Mouse (Mus musculus) E14TG2a.4 (cell line): ENCODE results near the gene Fam47e.

ENCODE experiments used
- H3K27me3 ChIP-seq: 2 replicates; pipeline ENCODE4 v1.6.1; 2014; ENCODE audit warnings: low read length, control low read depth; ENCODE audit not compliant: insufficient read depth
- H3K36me3 ChIP-seq: 2 replicates; pipeline ENCODE4 v1.6.1; 2014; ENCODE audit warnings: low read length, control low read depth; ENCODE audit not compliant: insufficient read depth
- H3K4me1 ChIP-seq: replicated peaks from 2 replicates; pipeline ENCODE4 v1.6.1; 2014; ENCODE audit warnings: low read depth, low read length, control low read depth
- H3K4me3 ChIP-seq: replicated peaks from 2 replicates; pipeline ENCODE4 v1.5.1; 2014; ENCODE audit warnings: mild to moderate bottlenecking, low read length
- H3K9me3 ChIP-seq: 2 replicates; pipeline ENCODE4 v1.6.1; 2014; ENCODE audit warnings: low read length, control low read depth
- CTCF ChIP-seq: conservative IDR thresholded peaks from 2 replicates; pipeline ENCODE4 v1.5.1; 2014; ENCODE audit warnings: low read length
- NANOG ChIP-seq: IDR thresholded peaks from 2 replicates; pipeline ENCODE4 v1.6.1; 2014; ENCODE audit warnings: borderline replicate concordance, low read length, mixed read lengths
- POU5F1 ChIP-seq: IDR thresholded peaks from 2 replicates; pipeline ENCODE4 v1.6.1; 2014; ENCODE audit warnings: low read length, borderline replicate concordance

Gene Fam47e

DNA sequence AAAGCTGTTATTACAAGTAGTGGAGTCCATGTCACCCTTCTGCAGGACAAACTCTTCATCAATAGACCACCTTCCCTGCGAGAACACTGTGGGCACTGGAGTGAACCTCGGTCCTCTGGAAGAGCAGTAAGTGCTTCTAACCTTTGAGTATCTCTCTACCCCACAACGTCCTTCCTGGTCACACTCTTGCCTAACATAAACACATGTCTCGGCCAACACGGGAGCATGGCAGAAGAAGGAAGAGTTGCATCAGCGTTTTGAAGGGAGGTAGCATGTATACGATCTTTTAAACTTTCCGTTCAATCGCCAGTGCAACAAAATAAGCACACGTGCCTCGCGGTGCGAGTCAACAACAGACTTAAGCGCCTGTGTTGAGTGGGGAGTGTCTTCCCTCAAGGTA is 24.7 kb downstream of the Fam47e start:
- no peaks in the 10 kb centered on the region for H3K36me3 ChIP-seq
- no peaks in the 10 kb centered on the region for H3K4me1 ChIP-seq
- H3K4me3 ChIP-seq = no peak overlapping the region
- TF ChIP-seq POU5F1 = no peak
- no peak for TF ChIP-seq CTCF
- TF ChIP-seq NANOG = no peak
- 0 out of 2 replicates have a peak, but pooled peaks cover 2% of the 10 kb centered on the region for H3K27me3 ChIP-seq
- H3K9me3 ChIP-seq = no peaks in the 10 kb centered on the region

- Histone ChIP-seq H3K4me3 (no peak overlapping the region), H3K36me3 (no peaks in the 10 kb centered on the region), H3K4me1 (peaks cover 6% of the 10 kb centered on the region), H3K27me3 (0 out of 2 replicates have a peak, but pooled peaks cover 4% of the 10 kb centered on the region), H3K9me3 (no peaks in the 10 kb centered on the region)
- TF ChIP-seq NANOG = no peak
- TF ChIP-seq CTCF = no peak
- TF ChIP-seq POU5F1 = no peak
Measured at GRCm38 (mm10) chr5:92585932-92586331, 31.1 kb downstream of the Fam47e start.

GRCm38 (mm10) chr5:92595026-92595425 is 40.2 kb downstream of the Fam47e start:
- no peaks in the 10 kb centered on the region for H3K4me1 ChIP-seq
- peaks cover 27% of the 10 kb centered on the region for H3K27me3 ChIP-seq
- no peaks in the 10 kb centered on the region for H3K36me3 ChIP-seq
- TF ChIP-seq NANOG (no peak), POU5F1 (no peak), CTCF (no peak)
- no peaks in the 10 kb centered on the region for H3K9me3 ChIP-seq
- no peak overlapping the region for H3K4me3 ChIP-seq

GRCm38 (mm10) chr5:92596865-92597264 is 42.0 kb downstream of the Fam47e start:
- Histone ChIP-seq H3K36me3 (no peaks in the 10 kb centered on the region), H3K27me3 (peaks cover 40% of the 10 kb centered on the region), H3K4me1 (no peaks in the 10 kb centered on the region), H3K9me3 (no peaks in the 10 kb centered on the region), H3K4me3 (no peak overlapping the region)
- no peak for TF ChIP-seq NANOG

GRCm38 (mm10) chr5:92599030-92599429 is 44.2 kb downstream of the Fam47e start:
- Histone ChIP-seq H3K4me3 (no peak overlapping the region), H3K9me3 (no peaks in the 10 kb centered on the region), H3K27me3 (peaks cover 58% of the 10 kb centered on the region), H3K4me1 (0 out of 2 replicates have a peak, but pooled peaks cover 5% of the 10 kb centered on the region), H3K36me3 (no peaks in the 10 kb centered on the region)
- TF ChIP-seq NANOG (no peak), CTCF (no peak), POU5F1 (no peak)

DNA sequence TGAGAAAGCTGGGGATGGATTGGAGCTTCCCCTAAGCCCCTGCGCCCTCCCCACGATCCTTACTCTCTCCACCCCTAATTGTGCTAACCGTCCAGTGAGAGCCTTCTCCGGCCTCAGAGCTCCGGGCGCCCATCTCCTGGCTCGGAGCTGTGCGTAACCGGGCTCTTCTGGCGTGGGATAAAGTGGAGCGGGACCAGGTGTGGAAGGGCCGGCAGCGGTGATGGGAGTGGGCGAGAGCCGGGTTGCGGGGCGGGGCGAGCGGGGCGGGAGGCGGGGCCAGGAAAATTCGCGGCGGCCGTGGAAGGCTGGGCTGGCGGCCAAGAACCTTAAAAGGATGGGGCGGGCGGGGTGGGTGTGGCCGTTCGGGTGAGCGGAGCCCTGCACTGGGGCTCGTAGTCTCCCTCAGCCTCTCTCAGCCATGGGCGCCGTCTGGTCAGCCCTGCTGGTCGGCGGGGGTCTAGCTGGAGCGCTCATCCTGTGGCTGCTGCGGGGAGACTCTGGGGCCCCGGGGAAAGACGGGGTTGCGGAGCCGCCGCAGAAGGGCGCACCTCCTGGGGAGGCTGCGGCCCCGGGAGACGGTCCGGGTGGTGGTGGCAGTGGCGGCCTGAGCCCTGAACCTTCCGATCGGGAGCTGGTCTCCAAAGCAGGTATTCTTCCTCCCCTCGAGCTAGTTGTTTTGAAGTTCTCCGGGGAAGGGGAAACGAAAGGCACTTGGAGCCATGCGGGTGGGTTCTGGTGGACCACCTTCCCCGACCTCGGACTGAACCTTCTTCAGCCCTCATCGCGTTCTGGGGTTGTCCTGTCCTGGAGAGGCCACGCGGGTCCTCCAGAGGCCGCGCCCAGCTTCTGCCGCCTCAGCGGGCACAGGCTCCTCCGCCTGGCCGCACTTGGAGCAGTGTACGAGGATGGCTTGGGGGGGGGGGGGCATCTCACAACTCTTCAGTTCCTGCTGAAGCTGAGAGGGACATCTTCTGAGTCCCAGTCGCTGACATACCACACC is 48.1 kb downstream of the Fam47e start, which contains the start of gene Stbd1:
Stbd1 (plus strand) TSS at position 351 of the 1,000 bp plus-strand sequence.
- Histone ChIP-seq H3K4me1 (0 out of 2 replicates have a peak, but pooled peaks cover 5% of the 10 kb centered on the region), H3K4me3 (peak within 1 kb of the TSS; percentile 87), H3K36me3 (no peaks in the 10 kb centered on the region), H3K27me3 (peaks cover 61% of the 10 kb centered on the region), H3K9me3 (no peaks in the 10 kb centered on the region)
- TF ChIP-seq NANOG = no peak
- no peak for TF ChIP-seq POU5F1
- no peak for TF ChIP-seq CTCF

- no peak for TF ChIP-seq POU5F1
- TF ChIP-seq CTCF = no peak
- TF ChIP-seq NANOG = no peak
- H3K9me3 ChIP-seq = no peaks in the 10 kb centered on the region
- H3K4me3 ChIP-seq = no peak overlapping the region
- H3K4me1 ChIP-seq = 0 out of 2 replicates have a peak, but pooled peaks cover 5% of the 10 kb centered on the region
- H3K27me3 ChIP-seq = peaks cover 53% of the 10 kb centered on the region
- no peaks in the 10 kb centered on the region for H3K36me3 ChIP-seq
Measured at GRCm38 (mm10) chr5:92604452-92605247, 49.8 kb downstream of the Fam47e start.
